Mouse (Mus musculus) frontal cortex, postnatal 10 days (tissue): Measurements from ENCODE around the gene Nipbl.

Experiments used
- DNase-seq, 2 experiments: peaks; one replicate each; pipeline ENCODE4 v3.0.0; 2022; ENCODE audit warnings: low spot score in 2 of 2, mixed read lengths in 1 of 2

Nipbl gene

GRCm38 (mm10) chr15:8420909-8421308, 23.4 kb downstream of the Nipbl start:
- no peak for DNase-seq

- no peak for DNase-seq
These were observed 27.6 kb downstream of the Nipbl start for GRCm38 (mm10) chr15:8416500-8417138.

GRCm38 (mm10) chr15:8413356-8413755, 30.9 kb downstream of the Nipbl start:
- DNase-seq = no peak

GRCm38 (mm10) chr15:8411873-8412272, 32.4 kb downstream of the Nipbl start:
- no peak for DNase-seq

GRCm38 (mm10) chr15:8411168-8411837, 33.0 kb downstream of the Nipbl start:
- DNase-seq = no peak

GRCm38 (mm10) chr15:8407082-8407481, 37.2 kb downstream of the Nipbl start:
- DNase-seq = no peak

GRCm38 (mm10) chr15:8406219-8406618, 38.0 kb downstream of the Nipbl start:
- DNase-seq = no peak

- DNase-seq = no peak
These were observed 41.7 kb downstream of the Nipbl start for GRCm38 (mm10) chr15:8402591-8402990.

GRCm38 (mm10) chr15:8401536-8401935, 42.7 kb downstream of the Nipbl start:
- no peak for DNase-seq

- no peak for DNase-seq
These were observed 52.5 kb downstream of the Nipbl start for GRCm38 (mm10) chr15:8391764-8392163.

GRCm38 (mm10) chr15:8382213-8382612, 62.0 kb downstream of the Nipbl start:
- no peak for DNase-seq

- no peak for DNase-seq
These were observed 68.6 kb downstream of the Nipbl start for GRCm38 (mm10) chr15:8375657-8376056.

- no peak for DNase-seq
These were observed 69.5 kb downstream of the Nipbl start for GRCm38 (mm10) chr15:8374724-8375123.

GRCm38 (mm10) chr15:8347104-8347773, 97.0 kb downstream of the Nipbl start:
- no peak for DNase-seq

- no peak for DNase-seq
These were observed 103.7 kb downstream of the Nipbl start for GRCm38 (mm10) chr15:8340596-8340995.

- no peak for DNase-seq
These were observed 112.7 kb downstream of the Nipbl start for GRCm38 (mm10) chr15:8331547-8331946.

- no peak for DNase-seq
These were observed 118.6 kb downstream of the Nipbl start for GRCm38 (mm10) chr15:8325629-8326028.

GRCm38 (mm10) chr15:8324833-8325232, 119.4 kb downstream of the Nipbl start:
- no peak for DNase-seq

- DNase-seq = no peak
These were observed 120.2 kb downstream of the Nipbl start for GRCm38 (mm10) chr15:8324061-8324460.

- DNase-seq = no peak
These were observed 122.8 kb downstream of the Nipbl start for GRCm38 (mm10) chr15:8321491-8321890.

GRCm38 (mm10) chr15:8319191-8319590, 125.1 kb downstream of the Nipbl start:
- no peak for DNase-seq

- no peak for DNase-seq
These were observed 126.9 kb downstream of the Nipbl start for GRCm38 (mm10) chr15:8317381-8317780.

- DNase-seq = no peak
These were observed 138.8 kb downstream of the Nipbl start for GRCm38 (mm10) chr15:8305474-8305873.
